Mouse (Mus musculus): ENCODE measurements at regions not wholly inside any gene's neighbourhood (a gene's known extent, or its start where the extent isn't known, plus 50 kb on each side); places are given as distances from the start of the nearest gene placed in this dataset.

- H3K9ac ChIP-seq (ENCODE audit: low read depth, low read length) = no peak overlapping the region
- H3K36me3 ChIP-seq (ENCODE audit: insufficient read depth, low read length) = no peaks in the 10 kb centered on the region
- ATAC-seq (replicated peaks; ENCODE audit: low FRiP score, low read depth) = no peak
- H3K9me3 ChIP-seq (replicated peaks; ENCODE audit: low read length) = no peaks in the 10 kb centered on the region
- no peak for DNase-seq (ENCODE audit: low spot score)
- H3K4me1 ChIP-seq (replicated peaks; ENCODE audit: insufficient read depth, low read length) = no peaks in the 10 kb centered on the region
- H3K4me2 ChIP-seq (ENCODE audit: low read length) = no peak overlapping the region
- TF ChIP-seq CTCF (IDR thresholded peaks at IDR 0.05; ENCODE audit: low read depth) = no peak
- no peak overlapping the region for H3K4me3 ChIP-seq (replicated peaks; ENCODE audit: low read depth, low read length)
- H3K27me3 ChIP-seq (ENCODE audit: insufficient read depth, low read length) = no peaks in the 10 kb centered on the region
- no peak overlapping the region for H3K27ac ChIP-seq
Measured at GRCm38 (mm10) chr9:79525000-79525399, 193.6 kb downstream of the Col12a1 start.

- ATAC-seq (replicated peaks; ENCODE audit: low FRiP score, low read depth) (0 out of 2 replicates have a peak, but pooled peaks have one; percentile 21), DNase-seq (ENCODE audit: low spot score) (peak; percentile 68)
- Histone ChIP-seq H3K4me1 (replicated peaks; ENCODE audit: insufficient read depth, low read length) (no peaks in the 10 kb centered on the region), H3K36me3 (ENCODE audit: insufficient read depth, low read length) (no peaks in the 10 kb centered on the region), H3K9me3 (replicated peaks; ENCODE audit: low read length) (no peaks in the 10 kb centered on the region), H3K9ac (ENCODE audit: low read depth, low read length) (no peak overlapping the region), H3K4me3 (replicated peaks; ENCODE audit: low read depth, low read length) (no peak overlapping the region), H3K27ac (no peak overlapping the region), H3K27me3 (ENCODE audit: insufficient read depth, low read length) (no peaks in the 10 kb centered on the region), H3K4me2 (ENCODE audit: low read length) (no peak overlapping the region)
- no peak for TF ChIP-seq CTCF (IDR thresholded peaks at IDR 0.05; ENCODE audit: low read depth)
- 12% methylated on average over 6 of the region's 6 CpGs for whole genome bisulfite sequencing
Measured at GRCm38 (mm10) chr9:79526390-79526789, 192.2 kb downstream of the Col12a1 start.

- Histone ChIP-seq H3K4me1 (replicated peaks; ENCODE audit: insufficient read depth, low read length) (no peaks in the 10 kb centered on the region), H3K36me3 (ENCODE audit: insufficient read depth, low read length) (no peaks in the 10 kb centered on the region), H3K4me3 (replicated peaks; ENCODE audit: low read depth, low read length) (no peak overlapping the region), H3K9me3 (replicated peaks; ENCODE audit: low read length) (no peaks in the 10 kb centered on the region), H3K27ac (no peak overlapping the region), H3K4me2 (ENCODE audit: low read length) (no peak overlapping the region), H3K27me3 (ENCODE audit: insufficient read depth, low read length) (no peaks in the 10 kb centered on the region), H3K9ac (ENCODE audit: low read depth, low read length) (no peak overlapping the region)
- ATAC-seq (replicated peaks; ENCODE audit: low FRiP score, low read depth) (no peak), DNase-seq (ENCODE audit: low spot score) (peak; percentile 18)
- 47% methylated on average over 3 of the region's 3 CpGs for WGBS
- TF ChIP-seq CTCF (IDR thresholded peaks at IDR 0.05; ENCODE audit: low read depth) = no peak
Measured at GRCm38 (mm10) chr9:79527331-79527730, 191.3 kb downstream of the Col12a1 start.

All from kidney, postnatal 0 days (tissue).